Mouse (Mus musculus) cerebellum, postnatal 14 days (tissue): ENCODE measurements around the gene Cel.

Experiments
- DNase-seq, 2 experiments: peaks; one replicate each; pipeline ENCODE4 v3.0.0; 2021; ENCODE audit warnings: mixed read lengths in 2 of 2

Cel gene

GRCm38 (mm10) chr2:28517206-28517909 lies 45.8 kb downstream of the Cel start:
- DNase-seq: peak; percentile 79 to 90

GRCm38 (mm10) chr2:28514489-28514888 lies 48.7 kb downstream of the Cel start:
- DNase-seq: peak; percentile 95 to 98

GRCm38 (mm10) chr2:28513431-28514370 lies 49.5 kb downstream of the Cel start:
- peak; percentile 61 to 68 for DNase-seq

GRCm38 (mm10) chr2:28512798-28513401 lies 50.3 kb downstream of the Cel start, which contains the start of gene Ralgds:
Ralgds (plus strand) TSS chr2:28513125.
- DNase-seq: peak; percentile 86 to 89

GRCm38 (mm10) chr2:28511600-28511999 lies 51.6 kb downstream of the Cel start:
- peak in 1 of 2 experiments; percentile 9 for DNase-seq

GRCm38 (mm10) chr2:28506291-28506690 lies 56.9 kb downstream of the Cel start:
- no peak for DNase-seq

GRCm38 (mm10) chr2:28505795-28506194 lies 57.4 kb downstream of the Cel start, which contains the start of gene Gm10134:
Gm10134 (plus strand) TSS chr2:28506095.
- no peak for DNase-seq
